Mouse (Mus musculus) layer of hippocampus, postnatal 10 days (tissue): ENCODE data around the gene Gjb4. TPM values are rescaled to one million over a fixed set of nuclear protein-coding genes. Genes with fewer than 3 reads are reported as not detected.

Experiments
- DNase-seq, 2 experiments: peaks; one replicate each; pipeline ENCODE4 v3.0.0; 2021; ENCODE audit warnings: low spot score in 2 of 2
- total RNA-seq, 2 experiments: library from RNA; stranded (reverse); gene quantifications; 2 replicates each; pipeline ENCODE4 v1.2.3; 2021

The Gjb4 gene
- total RNA-seq, 2 experiments from 2014 or later = not detected

- no peak for DNase-seq
These were observed 41.5 kb downstream of the Gjb4 start for GRCm38 (mm10) chr4:127312349-127312748.

GRCm38 (mm10) chr4:127311561-127311960, 42.3 kb downstream of the Gjb4 start:
- no peak for DNase-seq

- DNase-seq = no peak
These were observed 47.0 kb downstream of the Gjb4 start for GRCm38 (mm10) chr4:127306915-127307314.

DNA sequence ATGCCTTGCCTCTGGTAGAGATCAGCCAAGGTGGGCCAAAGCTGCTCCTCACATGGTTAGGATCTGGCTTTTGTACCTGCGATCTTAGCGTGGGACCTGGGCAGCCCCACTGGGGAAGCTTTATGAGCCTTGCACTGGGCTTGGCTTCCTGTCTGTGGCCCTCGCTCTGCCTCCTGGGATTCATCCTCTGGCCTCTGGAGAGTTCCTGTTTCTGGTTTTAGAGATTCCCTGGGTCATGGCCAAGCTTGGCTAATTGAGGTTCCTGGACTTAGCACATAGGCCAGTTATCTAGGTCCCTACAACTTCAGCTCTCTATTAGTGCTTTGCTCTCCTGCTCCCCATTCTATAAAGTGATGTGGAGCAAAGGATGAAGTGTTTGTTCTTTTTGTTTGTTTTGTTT, 50.1 kb downstream of the Gjb4 start:
- no peak for DNase-seq

Other genes starting within 250 kb of the Gjb4 start
- 1 to 10 TPM; 3.0 to 3.7 TPM for gene Tmem35b, start 230.4 kb downstream of the Gjb4 start, total RNA-seq
- gene Dlgap3, start 184.9 kb downstream of the Gjb4 start, total RNA-seq = 100 to 1,000 TPM; 218 to 228 TPM
- gene Smim12, start 110.3 kb downstream of the Gjb4 start, total RNA-seq = 10 to 100 TPM; 41.1 to 45.5 TPM
- gene Gja4, start 40.0 kb downstream of the Gjb4 start, total RNA-seq = 10 to 100 TPM; 10.7 to 11.1 TPM
- gene Gjb3, start 23.2 kb downstream of the Gjb4 start, total RNA-seq = under 1 TPM; 0.64 to 0.80 TPM
- not detected for gene Gjb5, start 4.1 kb upstream of the Gjb4 start, total RNA-seq